Mouse (Mus musculus) MEL (cell line): ENCODE data around the gene Kcnh1. TPM values are rescaled to one million over a fixed set of nuclear protein-coding genes. Genes with fewer than 3 reads are reported as not detected.

Experiments used
- DNase-seq: peaks from one replicate; pipeline ENCODE4 v3.0.0; 2011; ENCODE audit warnings: low read depth, low spot score
- H3K27ac ChIP-seq: 2 replicates; pipeline ENCODE4 v1.5.1; 2012; ENCODE audit warnings: low read depth, mild to moderate bottlenecking, control low read depth, low read length, moderate library complexity; ENCODE audit not compliant: control insufficient read depth
- H3K27me3 ChIP-seq, 2 experiments: fragments of 150-350 bp in 1 of 2; sonication (generic) in 1 of 2; 2 replicates each; pipeline ENCODE4 v1.6.1; 2012; ENCODE audit warnings: low read length in 2 of 2, mild to moderate bottlenecking in 2 of 2, improper control_type of control experiment in 1 of 2, moderate library complexity in 1 of 2; ENCODE audit not compliant: insufficient read depth in 2 of 2, control insufficient read depth in 1 of 2
- H3K36me3 ChIP-seq, 2 experiments: 2 replicates each; pipeline ENCODE4 v1.6.1; 2012 to 2014; ENCODE audit warnings: low read length in 2 of 2, improper control_type of control experiment in 1 of 2, inconsistent platforms in 1 of 2, mild to moderate bottlenecking in 1 of 2; ENCODE audit not compliant: insufficient read depth in 2 of 2, control insufficient read depth in 1 of 2
- H3K4me1 ChIP-seq, 2 experiments: fragments of 150-350 bp in 1 of 2; sonication (generic) in 1 of 2; 2 replicates each; pipeline ENCODE4 v1.6.1; 2012; ENCODE audit warnings: low read length in 2 of 2, improper control_type of control experiment in 1 of 2, mild to moderate bottlenecking in 1 of 2; ENCODE audit not compliant: insufficient read depth in 2 of 2, control insufficient read depth in 1 of 2
- H3K4me3 ChIP-seq, 2 experiments: fragments of 150-350 bp in 1 of 2; sonication (generic) in 1 of 2; 2 replicates each; pipeline ENCODE4 v1.5.1; 2012; ENCODE audit warnings: low read depth in 2 of 2, low read length in 2 of 2, mild to moderate bottlenecking in 2 of 2, moderate library complexity in 2 of 2, control low read depth in 1 of 2, improper control_type of control experiment in 1 of 2; ENCODE audit not compliant: control insufficient read depth in 1 of 2, insufficient read depth in 1 of 2
- H3K79me2 ChIP-seq: 2 replicates; pipeline ENCODE4 v1.6.1; 2012; ENCODE audit warnings: mild to moderate bottlenecking, low read length, moderate library complexity; ENCODE audit not compliant: control insufficient read depth, poor library complexity, insufficient read depth
- H3K9ac ChIP-seq: 2 replicates; pipeline ENCODE4 v1.6.1; 2012; ENCODE audit warnings: low read depth, mild to moderate bottlenecking, control low read depth, low read length, moderate library complexity; ENCODE audit not compliant: control insufficient read depth, poor library complexity, severe bottlenecking
- H3K9me3 ChIP-seq: fragments of 150-350 bp; sonication (generic); replicated peaks from 2 replicates; pipeline ENCODE4 v1.6.1; 2012; ENCODE audit warnings: mild to moderate bottlenecking, low read length, improper control_type of control experiment, moderate library complexity; ENCODE audit not compliant: insufficient read depth
- CHD2 ChIP-seq: IDR thresholded peaks from 2 replicates; pipeline ENCODE4 v1.6.1; 2011; ENCODE audit warnings: low read length, improper control_type of control experiment
- CTCF ChIP-seq, 3 experiments: IDR thresholded peaks in 2 of 3; conservative IDR thresholded peaks in 1 of 3; 2 replicates each; pipeline ENCODE4 v1.5.1; 2011 to 2012; ENCODE audit warnings: low read length in 3 of 3, low read depth in 2 of 3, mild to moderate bottlenecking in 2 of 3, improper control_type of control experiment in 1 of 3, inconsistent platforms in 1 of 3, mixed read lengths in 1 of 3, moderate library complexity in 1 of 3; ENCODE audit not compliant: control insufficient read depth in 1 of 3, insufficient read depth in 1 of 3, poor library complexity in 1 of 3, severe bottlenecking in 1 of 3
- E2F4 ChIP-seq: IDR thresholded peaks from 2 replicates; pipeline ENCODE4 v1.6.1; 2011; ENCODE audit warnings: low read depth, low read length, improper control_type of control experiment, borderline replicate concordance
- ELF1 ChIP-seq: IDR thresholded peaks from 2 replicates; pipeline ENCODE4 v1.6.1; 2014; ENCODE audit warnings: low read depth, mild to moderate bottlenecking, inconsistent platforms, low read length, improper control_type of control experiment, moderate library complexity
- EP300 ChIP-seq, 2 experiments: IDR thresholded peaks; 2 replicates each; pipeline ENCODE4 v1.6.1; 2011; ENCODE audit warnings: improper control_type of control experiment in 2 of 2, low read length in 2 of 2, low read depth in 1 of 2, mild to moderate bottlenecking in 1 of 2
- ETS1 ChIP-seq: IDR thresholded peaks from 2 replicates; pipeline ENCODE4 v1.6.1; 2012; ENCODE audit warnings: low read depth, mild to moderate bottlenecking, inconsistent platforms, low read length, improper control_type of control experiment, moderate library complexity
- GABPA ChIP-seq: IDR thresholded peaks from 2 replicates; pipeline ENCODE4 v1.6.1; 2012; ENCODE audit warnings: low read depth, mild to moderate bottlenecking, inconsistent platforms, low read length, improper control_type of control experiment, moderate library complexity
- HCFC1 ChIP-seq: IDR thresholded peaks from 2 replicates; pipeline ENCODE4 v1.6.1; 2012; ENCODE audit warnings: low read depth, mild to moderate bottlenecking, inconsistent platforms, low read length, improper control_type of control experiment, moderate library complexity
- MAFK ChIP-seq: IDR thresholded peaks from 2 replicates; pipeline ENCODE4 v1.6.1; 2011; ENCODE audit warnings: low read depth, mild to moderate bottlenecking, low read length, improper control_type of control experiment, borderline replicate concordance
- MEF2A ChIP-seq: IDR thresholded peaks from 2 replicates; pipeline ENCODE4 v1.6.1; 2014; ENCODE audit warnings: low read depth, mild to moderate bottlenecking, inconsistent platforms, low read length, improper control_type of control experiment; ENCODE audit not compliant: poor library complexity, insufficient replicate concordance, severe bottlenecking; ENCODE audit errors: extremely low read depth
- MXI1 ChIP-seq: IDR thresholded peaks from 2 replicates; pipeline ENCODE4 v1.6.1; 2011; ENCODE audit warnings: mild to moderate bottlenecking, low read depth, low read length, improper control_type of control experiment
- MYB ChIP-seq: IDR thresholded peaks from 2 replicates; pipeline ENCODE4 v1.6.1; 2011; ENCODE audit warnings: mild to moderate bottlenecking, low read depth, low read length, improper control_type of control experiment
- NELFE ChIP-seq: IDR thresholded peaks from 2 replicates; pipeline ENCODE4 v1.6.1; 2011; ENCODE audit warnings: low read depth, low read length, improper control_type of control experiment
- RAD21 ChIP-seq: IDR thresholded peaks from 2 replicates; pipeline ENCODE4 v1.6.1; 2011; ENCODE audit warnings: mild to moderate bottlenecking, low read depth, low read length, improper control_type of control experiment
- SIN3A ChIP-seq: IDR thresholded peaks from 2 replicates; pipeline ENCODE4 v1.6.1; 2012; ENCODE audit warnings: low read length, improper control_type of control experiment, inconsistent platforms
- TCF12 ChIP-seq: IDR thresholded peaks from 2 replicates; pipeline ENCODE4 v1.6.1; 2014; ENCODE audit warnings: low read depth, mild to moderate bottlenecking, inconsistent platforms, low read length, improper control_type of control experiment, moderate library complexity
- USF1 ChIP-seq: IDR thresholded peaks from 2 replicates; pipeline ENCODE4 v1.6.1; 2014; ENCODE audit warnings: low read depth, mild to moderate bottlenecking, inconsistent platforms, low read length, improper control_type of control experiment, moderate library complexity
- USF2 ChIP-seq, 2 experiments: IDR thresholded peaks; 2 replicates each; pipeline ENCODE4 v1.6.1; 2011 to 2012; ENCODE audit warnings: improper control_type of control experiment in 2 of 2, low read length in 2 of 2, borderline replicate concordance in 1 of 2, inconsistent platforms in 1 of 2, low read depth in 1 of 2, mild to moderate bottlenecking in 1 of 2; ENCODE audit not compliant: insufficient read depth in 1 of 2
- ZC3H11A ChIP-seq: IDR thresholded peaks from 2 replicates; pipeline ENCODE4 v1.6.1; 2012; ENCODE audit warnings: low read depth, mild to moderate bottlenecking, inconsistent platforms, low read length, improper control_type of control experiment
- ZMIZ1 ChIP-seq: IDR thresholded peaks from 2 replicates; pipeline ENCODE4 v1.6.1; 2012; ENCODE audit warnings: low read depth, mild to moderate bottlenecking, inconsistent platforms, low read length, improper control_type of control experiment, moderate library complexity
- polyA plus RNA-seq, 2 experiments: library from polyadenylated mRNA; stranded (reverse) in 1 of 2; unstranded in 1 of 2; fragments of >175 nt in 1 of 2; fragments of >200 nt in 1 of 2; gene quantifications; 2 replicates each; pipeline versions ENCODE4 v1.2.1 to v1.2.4; 2012; ENCODE audit warnings: low replicate concordance in 2 of 2, low read depth in 1 of 2; ENCODE audit not compliant: insufficient read length in 2 of 2, insufficient read depth in 1 of 2, missing spikeins in 1 of 2
- total RNA-seq: library from RNA; depleted of rRNA; stranded (reverse); fragments of 300-350 nt; gene quantifications from 2 replicates; pipeline ENCODE4 v1.2.3, GENCODE M21; 2012

The Kcnh1 gene
- total and polyA plus RNA-seq, 3 experiments: not detected

DNA sequence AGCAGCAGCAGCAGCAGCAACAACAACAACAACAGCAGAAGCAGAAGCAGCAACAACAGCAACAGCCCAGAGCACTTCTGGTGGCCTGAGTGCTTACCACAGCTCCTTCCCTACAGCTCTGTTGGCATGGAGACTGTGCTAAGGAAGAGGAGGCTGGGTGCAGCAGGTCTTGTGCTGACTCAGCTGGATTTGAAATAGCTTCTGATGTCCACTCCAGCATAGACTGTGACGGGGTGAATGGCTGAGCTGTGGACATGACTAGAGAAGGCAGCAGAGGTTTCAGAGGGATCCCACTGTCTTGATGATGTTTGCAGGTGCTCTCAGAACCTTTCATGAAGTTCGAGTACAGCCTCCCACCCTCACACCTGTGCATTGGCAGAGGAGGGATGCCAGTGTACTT is 113.0 kb downstream of the Kcnh1 start:
- H3K36me3 ChIP-seq: no peaks in the 10 kb centered on the region; a peak in 1 of 4 replicates
- no peak overlapping the region for H3K4me3 ChIP-seq
- no peaks in the 10 kb centered on the region for H3K79me2 ChIP-seq
- no peaks in the 10 kb centered on the region for H3K27me3 ChIP-seq
- TF ChIP-seq NELFE: no peak
- no peak overlapping the region for H3K27ac ChIP-seq
- no peak for DNase-seq
- no peaks in the 10 kb centered on the region for H3K9me3 ChIP-seq
- no peak overlapping the region for H3K9ac ChIP-seq
- no peaks in the 10 kb centered on the region for H3K4me1 ChIP-seq

DNA sequence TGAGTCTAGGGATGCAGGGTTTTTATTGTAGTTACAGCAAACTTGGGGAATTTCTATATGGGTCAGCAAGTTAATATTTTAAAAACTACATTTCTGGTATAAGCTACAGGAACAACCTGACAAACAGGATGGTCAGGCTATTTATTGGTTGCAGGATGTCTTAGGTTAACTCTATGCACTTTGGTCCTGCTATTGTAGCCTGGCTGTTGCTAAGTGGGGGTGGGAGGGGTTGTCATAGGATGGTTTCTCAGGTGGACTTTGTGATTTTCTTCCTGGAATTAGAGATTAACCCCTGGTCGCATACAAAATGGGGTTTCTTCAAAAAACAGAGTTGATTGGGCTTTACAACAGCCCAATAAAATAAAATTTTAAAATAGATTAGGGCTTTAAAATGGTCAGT is 114.6 kb downstream of the Kcnh1 start:
- DNase-seq: no peak
- Histone ChIP-seq H3K9me3 (no peaks in the 10 kb centered on the region), H3K4me3 (no peak overlapping the region), H3K27ac (no peak overlapping the region), H3K79me2 (no peaks in the 10 kb centered on the region), H3K36me3 (no peaks in the 10 kb centered on the region; a peak in 1 of 4 replicates), H3K9ac (no peak overlapping the region), H3K27me3 (no peaks in the 10 kb centered on the region), H3K4me1 (no peaks in the 10 kb centered on the region)
- no peak for TF ChIP-seq E2F4
- no peak for TF ChIP-seq MEF2A
- TF ChIP-seq MXI1: no peak
- TF ChIP-seq USF2 (IDR thresholded peaks at IDR 0.05; ENCODE audit: borderline replicate concordance in 1 of 2, insufficient read depth in 1 of 2, low read depth in 1 of 2, low read length in 2 of 2): no peak
- no peak for TF ChIP-seq ZMIZ1
- TF ChIP-seq SIN3A: no peak
- no peak for TF ChIP-seq HCFC1
- no peak for TF ChIP-seq EP300 (IDR thresholded peaks at IDR 0.05; ENCODE audit: low read depth in 1 of 2, low read length in 2 of 2)
- no peak for TF ChIP-seq NELFE
- no peak for TF ChIP-seq ZC3H11A
- TF ChIP-seq TCF12: no peak
- no peak for TF ChIP-seq CHD2
- TF ChIP-seq GABPA: no peak
- no peak for TF ChIP-seq ETS1

DNA sequence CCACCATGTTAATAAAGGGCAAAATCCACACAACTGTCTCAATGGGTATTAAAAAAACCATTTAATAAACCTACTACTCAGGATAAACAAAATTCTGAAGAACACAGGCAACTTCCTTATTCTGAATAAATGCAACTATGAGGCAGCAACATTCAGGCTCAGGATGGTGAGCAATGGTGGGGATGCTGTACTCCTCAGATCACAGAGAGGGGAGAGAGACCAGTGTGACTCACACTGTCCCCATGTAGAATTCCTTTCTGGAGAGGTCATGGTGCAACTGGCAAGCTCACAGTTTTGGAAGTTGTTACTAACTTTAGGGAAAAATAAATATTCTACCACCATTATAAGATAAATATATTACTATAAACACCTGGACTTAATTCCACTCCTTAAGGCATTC is 116.5 kb downstream of the Kcnh1 start:
- H3K4me3 ChIP-seq: no peak overlapping the region
- no peak overlapping the region for H3K9ac ChIP-seq

More for the DNA sequence above, 116.5 kb downstream of the Kcnh1 start:
- Histone ChIP-seq H3K79me2 (no peaks in the 10 kb centered on the region; the same call in 1 of the 2 replicates), H3K4me1 (peaks cover 0 to 5% of the 10 kb centered on the region in 2 experiments; a peak in 2 of 4 replicates), H3K27ac (no peak overlapping the region), H3K9me3 (no peaks in the 10 kb centered on the region)
- no peak for TF ChIP-seq CTCF (IDR thresholded peaks at IDR 0.05 in 2 of 3, conservative IDR thresholded peaks at IDR 0.05 in 1 of 3; ENCODE audit: control insufficient read depth in 1 of 3, insufficient read depth in 1 of 3, low read depth in 2 of 3, low read length in 3 of 3, poor library complexity in 1 of 3, severe bottlenecking in 1 of 3)
- TF ChIP-seq MEF2A: no peak
- no peak for TF ChIP-seq ELF1
- no peak for TF ChIP-seq MAFK
- no peak for TF ChIP-seq USF1
- TF ChIP-seq RAD21: no peak
- no peak for TF ChIP-seq MYB
- TF ChIP-seq, all 39 proteins: peak for 0
- peaks cover 0 to 4% of the 10 kb centered on the region in 2 experiments; a peak in 2 of 4 replicates for H3K36me3 ChIP-seq
- H3K27me3 ChIP-seq: no peaks in the 10 kb centered on the region
- DNase-seq: peak; percentile 26
